Mouse (Mus musculus): ENCODE data around the gene Nf1. TPM values are rescaled to one million over a fixed set of nuclear protein-coding genes. Genes with fewer than 3 reads are reported as not detected.

Gene Nf1
- polyA plus RNA-seq, 1 experiment from 2014 or later: 9.6 TPM

DNA sequence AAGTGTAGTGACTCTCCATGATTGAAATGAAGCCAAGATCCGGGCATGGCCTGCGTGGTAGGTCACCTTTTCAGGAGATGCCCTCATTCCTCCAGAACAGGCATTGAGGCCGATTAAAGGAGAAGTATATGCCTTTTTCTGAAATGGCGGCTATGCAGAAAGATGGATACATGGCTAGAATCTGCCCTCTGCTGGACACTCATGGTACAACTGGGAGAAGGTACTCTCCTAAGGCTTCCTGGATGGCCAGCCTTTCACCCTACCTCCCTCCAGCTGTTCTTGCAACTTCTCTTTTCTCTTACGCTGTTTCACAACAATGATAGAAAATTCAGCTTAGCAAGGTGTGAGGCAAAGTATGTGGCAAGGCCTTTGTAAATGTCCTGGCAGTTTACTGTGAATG is 238.2 kb downstream of the Nf1 start:
- Histone ChIP-seq H3K4me3 (ENCODE audit: low read depth, low read length) (no peak overlapping the region), H3K27me3 (ENCODE audit: control insufficient read depth, insufficient read depth, low read length) (no peaks in the 10 kb centered on the region), H3K4me2 (no peak overlapping the region), H3K4me1 (ENCODE audit: control insufficient read depth, insufficient read depth, low read length) (peaks cover 11% of the 10 kb centered on the region), H3K27ac (ENCODE audit: low read depth, low read length) (no peak overlapping the region), H3K36me3 (ENCODE audit: control insufficient read depth, insufficient read depth, low read length) (peaks cover 2% of the 10 kb centered on the region; the same call in 1 of the 2 replicates), H3K9ac (ENCODE audit: low read depth, low read length) (no peak overlapping the region), H3K9me3 (replicated peaks; ENCODE audit: control insufficient read depth, low read length) (no peaks in the 10 kb centered on the region)
- WGBS (ENCODE audit: insufficient replicate concordance): 43% methylated on average over 5 of the region's 5 CpGs
- ATAC-seq (replicated peaks; ENCODE audit: insufficient number of reproducible peaks, low FRiP score, low TSS enrichment): no peak

DNA sequence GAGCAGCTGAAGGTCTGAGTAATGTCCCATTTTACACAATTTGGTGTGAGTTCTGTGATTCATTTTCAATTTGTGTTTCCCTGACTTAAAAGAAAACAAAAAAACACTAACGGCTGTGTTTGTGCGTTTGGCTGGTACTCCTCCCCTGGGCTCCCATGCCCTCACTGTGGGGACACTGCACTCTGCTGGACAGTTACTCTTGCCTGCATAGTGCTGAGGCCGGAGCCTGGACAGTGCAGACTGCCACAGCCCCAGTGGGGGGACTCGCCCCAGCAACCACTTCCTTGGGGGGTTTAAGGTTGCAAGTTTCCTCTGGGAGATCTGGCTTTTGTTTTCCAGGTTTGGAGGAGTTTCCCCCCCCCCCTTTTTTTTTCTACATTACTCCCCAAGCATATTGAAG is 241.2 kb downstream of the Nf1 start:
- no peaks in the 10 kb centered on the region for H3K27me3 ChIP-seq (ENCODE audit: control insufficient read depth, insufficient read depth, low read length)
- H3K4me2 ChIP-seq: no peak overlapping the region
- no peaks in the 10 kb centered on the region for H3K9me3 ChIP-seq (replicated peaks; ENCODE audit: control insufficient read depth, low read length)
- H3K4me1 ChIP-seq (ENCODE audit: control insufficient read depth, insufficient read depth, low read length): peaks cover 3% of the 10 kb centered on the region; the same call in 1 of the 2 replicates
- H3K27ac ChIP-seq (ENCODE audit: low read depth, low read length): no peak overlapping the region
- H3K36me3 ChIP-seq (ENCODE audit: control insufficient read depth, insufficient read depth, low read length): no peaks in the 10 kb centered on the region; the same call in 1 of the 2 replicates
- WGBS (ENCODE audit: insufficient replicate concordance): 46% methylated on average over 4 of the region's 4 CpGs
- ATAC-seq (replicated peaks; ENCODE audit: insufficient number of reproducible peaks, low FRiP score, low TSS enrichment): no peak
- H3K9ac ChIP-seq (ENCODE audit: low read depth, low read length): no peak overlapping the region
- H3K4me3 ChIP-seq (ENCODE audit: low read depth, low read length): no peak overlapping the region

DNA sequence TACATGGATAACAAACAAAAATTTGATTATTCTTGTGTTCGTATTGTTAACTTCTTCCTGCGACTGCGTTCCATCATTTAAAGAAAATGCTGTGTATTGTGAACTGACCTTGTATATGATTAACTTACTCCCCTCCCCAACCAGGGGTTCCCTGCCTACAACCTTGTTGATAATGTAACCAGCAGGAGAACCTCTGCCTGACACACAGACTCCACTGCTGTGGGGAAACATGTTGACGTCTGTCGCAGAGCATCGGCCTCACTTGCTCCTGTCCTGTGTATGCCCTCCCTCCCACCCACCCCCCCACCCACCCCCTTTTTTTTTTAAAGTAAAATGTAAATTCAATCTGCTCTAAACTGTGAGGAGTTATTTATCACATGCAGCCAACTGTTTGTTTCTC is 241.8 kb downstream of the Nf1 start:
- H3K27me3 ChIP-seq (ENCODE audit: control insufficient read depth, insufficient read depth, low read length): no peaks in the 10 kb centered on the region; the same call in 1 of the 2 replicates
- ATAC-seq (replicated peaks; ENCODE audit: insufficient number of reproducible peaks, low FRiP score, low TSS enrichment): no peak
- H3K4me1 ChIP-seq (ENCODE audit: control insufficient read depth, insufficient read depth, low read length): peaks cover 3% of the 10 kb centered on the region; the same call in 1 of the 2 replicates
- H3K9ac ChIP-seq (ENCODE audit: low read depth, low read length): no peak overlapping the region
- WGBS (ENCODE audit: insufficient replicate concordance): 83% methylated on average over 6 of the region's 6 CpGs
- no peak overlapping the region for H3K27ac ChIP-seq (ENCODE audit: low read depth, low read length)
- H3K9me3 ChIP-seq (replicated peaks; ENCODE audit: control insufficient read depth, low read length): no peaks in the 10 kb centered on the region
- H3K4me3 ChIP-seq (ENCODE audit: low read depth, low read length): no peak overlapping the region
- no peaks in the 10 kb centered on the region; the same call in 1 of the 2 replicates for H3K36me3 ChIP-seq (ENCODE audit: control insufficient read depth, insufficient read depth, low read length)
- no peak overlapping the region for H3K4me2 ChIP-seq

DNA sequence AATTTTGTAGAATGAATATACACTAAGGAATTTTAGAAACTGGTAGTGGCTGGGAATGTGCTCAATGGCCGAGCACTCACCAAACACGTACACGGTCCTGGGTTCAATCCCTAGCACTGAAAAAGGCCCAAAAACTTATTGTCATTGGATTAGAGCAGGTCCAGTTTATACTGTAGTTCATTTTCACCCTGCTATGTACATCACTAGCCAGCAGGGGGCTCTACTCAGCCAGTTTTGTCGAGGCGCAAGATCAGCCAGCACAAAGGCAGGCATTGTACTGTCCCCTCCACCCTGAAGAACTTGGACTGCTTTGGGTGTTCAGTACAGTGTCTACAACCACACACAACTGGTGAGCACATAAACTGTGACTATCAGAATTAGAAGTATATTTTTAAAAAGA is 244.7 kb downstream of the Nf1 start:
- Histone ChIP-seq H3K9ac (ENCODE audit: low read depth, low read length) (no peak overlapping the region), H3K9me3 (replicated peaks; ENCODE audit: control insufficient read depth, low read length) (no peaks in the 10 kb centered on the region), H3K4me1 (ENCODE audit: control insufficient read depth, insufficient read depth, low read length) (peaks cover 3% of the 10 kb centered on the region; the same call in 1 of the 2 replicates), H3K4me2 (no peak overlapping the region), H3K27ac (ENCODE audit: low read depth, low read length) (no peak overlapping the region), H3K27me3 (ENCODE audit: control insufficient read depth, insufficient read depth, low read length) (peaks cover 13% of the 10 kb centered on the region), H3K4me3 (ENCODE audit: low read depth, low read length) (no peak overlapping the region), H3K36me3 (ENCODE audit: control insufficient read depth, insufficient read depth, low read length) (no peaks in the 10 kb centered on the region)
- WGBS (ENCODE audit: insufficient replicate concordance): 12% methylated on average over 5 of the region's 5 CpGs
- ATAC-seq (replicated peaks; ENCODE audit: insufficient number of reproducible peaks, low FRiP score, low TSS enrichment): no peak

DNA sequence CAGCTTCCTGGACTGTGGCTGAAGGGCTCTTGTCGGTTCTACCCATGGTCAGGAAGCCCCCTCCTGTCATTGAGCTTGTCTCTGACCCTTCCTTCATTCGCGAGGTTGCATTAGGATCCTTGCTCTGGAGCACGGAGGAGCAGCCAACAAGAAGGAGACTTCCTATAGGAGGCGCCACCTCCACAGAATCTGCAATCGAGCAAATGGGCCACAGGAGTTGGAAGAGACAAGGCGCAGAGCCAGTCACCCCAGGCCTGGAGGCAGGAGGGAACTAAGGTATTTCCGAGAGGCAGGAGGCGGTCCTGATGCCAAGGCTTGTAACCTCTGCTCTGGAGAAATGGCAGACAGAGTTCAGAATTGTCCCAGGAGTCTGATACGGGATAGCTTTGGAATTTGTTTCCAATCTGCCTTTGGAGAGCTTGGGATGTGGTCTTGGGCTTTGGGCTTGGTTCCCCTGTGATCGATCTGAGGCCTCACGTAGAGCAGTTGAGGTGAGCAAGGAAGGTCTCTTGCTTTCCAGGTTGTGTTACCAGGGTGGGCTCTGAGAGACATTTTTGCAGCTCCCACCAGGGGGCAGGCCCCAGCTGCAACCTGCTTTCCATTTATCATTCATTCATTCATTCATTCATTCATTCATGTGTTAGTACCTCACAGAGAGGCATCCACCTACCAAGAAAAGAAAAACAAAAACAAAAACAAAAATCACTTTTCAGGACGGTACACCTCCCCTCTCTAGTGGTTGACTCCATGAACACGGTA is 250.0 kb downstream of the Nf1 start:
- no peak overlapping the region for H3K27ac ChIP-seq (ENCODE audit: low read depth, low read length)
- peaks cover 59% of the 10 kb centered on the region for H3K27me3 ChIP-seq (ENCODE audit: control insufficient read depth, insufficient read depth, low read length)
- no peak for ATAC-seq (replicated peaks; ENCODE audit: insufficient number of reproducible peaks, low FRiP score, low TSS enrichment)
- no peaks in the 10 kb centered on the region for H3K9me3 ChIP-seq (replicated peaks; ENCODE audit: control insufficient read depth, low read length)
- 40% methylated on average over 14 of the region's 14 CpGs for WGBS (ENCODE audit: insufficient replicate concordance)
- H3K36me3 ChIP-seq (ENCODE audit: control insufficient read depth, insufficient read depth, low read length): no peaks in the 10 kb centered on the region
- H3K4me2 ChIP-seq: no peak overlapping the region
- no peak overlapping the region for H3K9ac ChIP-seq (ENCODE audit: low read depth, low read length)
- peaks cover 6% of the 10 kb centered on the region for H3K4me1 ChIP-seq (ENCODE audit: control insufficient read depth, insufficient read depth, low read length)
- no peak overlapping the region for H3K4me3 ChIP-seq (ENCODE audit: low read depth, low read length)

DNA sequence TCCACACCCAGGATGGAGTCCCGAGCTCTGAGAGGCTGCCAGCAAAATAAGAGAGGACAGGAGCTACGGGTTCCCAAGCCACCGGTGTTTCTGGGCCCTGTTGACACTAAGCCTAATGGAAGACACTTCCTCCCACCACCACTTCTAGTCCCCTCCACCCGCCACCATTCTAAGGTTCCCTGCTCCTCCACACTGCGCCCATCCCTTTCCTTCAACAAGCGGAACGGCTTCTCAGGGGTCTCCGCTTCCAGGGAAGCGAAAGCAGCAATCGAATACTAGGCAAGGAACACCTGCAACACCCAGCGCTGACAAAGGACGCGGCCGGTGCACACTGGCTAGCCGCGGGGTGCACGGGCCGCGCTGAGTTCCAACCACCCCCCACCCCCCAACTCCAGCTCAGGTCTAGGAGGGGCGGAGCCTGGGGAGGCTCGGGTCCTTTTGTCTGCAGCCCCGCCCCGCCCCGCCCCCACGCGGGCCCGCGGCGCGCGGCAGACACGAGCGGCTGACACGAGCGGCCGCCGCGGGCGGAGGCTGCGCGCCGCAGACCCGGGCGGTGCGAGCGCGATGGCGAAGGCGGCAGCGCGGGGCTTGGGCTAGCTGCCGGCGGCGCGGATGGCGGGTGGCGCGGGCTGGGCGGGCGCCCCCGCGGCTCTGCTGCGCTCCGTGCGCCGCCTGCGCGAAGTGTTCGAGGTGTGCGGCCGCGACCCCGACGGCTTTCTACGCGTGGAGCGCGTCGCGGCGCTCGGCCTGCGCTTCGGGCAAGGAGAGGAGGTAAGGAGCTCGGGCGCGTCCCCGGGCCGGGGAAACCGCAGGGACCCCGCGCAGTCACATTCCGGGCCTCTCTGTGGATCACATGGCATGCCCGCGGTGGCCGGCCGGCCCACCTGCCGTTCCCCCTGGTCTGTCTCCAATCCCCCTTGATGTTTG is 251.4 kb downstream of the Nf1 start, which contains the start of gene Rab11fip4:
Gene Rab11fip4, plus strand, starts transcription at position 549 of the 927 bp plus-strand sequence.
- peaks cover 59% of the 10 kb centered on the region for H3K27me3 ChIP-seq (ENCODE audit: control insufficient read depth, insufficient read depth, low read length)
- peak within 1 kb of the TSS; percentile 43; the same call in 1 of the 2 replicates for H3K9ac ChIP-seq (ENCODE audit: low read depth, low read length)
- WGBS (ENCODE audit: insufficient replicate concordance): 1% methylated on average over 83 of the region's 98 CpGs
- ATAC-seq (replicated peaks; ENCODE audit: insufficient number of reproducible peaks, low FRiP score, low TSS enrichment): no peak
- H3K9me3 ChIP-seq (replicated peaks; ENCODE audit: control insufficient read depth, low read length): no peaks in the 10 kb centered on the region
- no peak within 1 kb of the TSS for H3K27ac ChIP-seq (ENCODE audit: low read depth, low read length)
- no peaks in the 10 kb centered on the region for H3K36me3 ChIP-seq (ENCODE audit: control insufficient read depth, insufficient read depth, low read length)
- H3K4me1 ChIP-seq (ENCODE audit: control insufficient read depth, insufficient read depth, low read length): peaks cover 6% of the 10 kb centered on the region
- peak within 1 kb of the TSS; percentile 56 for H3K4me3 ChIP-seq (ENCODE audit: low read depth, low read length)
- peak within 1 kb of the TSS; percentile 97 for H3K4me2 ChIP-seq

DNA sequence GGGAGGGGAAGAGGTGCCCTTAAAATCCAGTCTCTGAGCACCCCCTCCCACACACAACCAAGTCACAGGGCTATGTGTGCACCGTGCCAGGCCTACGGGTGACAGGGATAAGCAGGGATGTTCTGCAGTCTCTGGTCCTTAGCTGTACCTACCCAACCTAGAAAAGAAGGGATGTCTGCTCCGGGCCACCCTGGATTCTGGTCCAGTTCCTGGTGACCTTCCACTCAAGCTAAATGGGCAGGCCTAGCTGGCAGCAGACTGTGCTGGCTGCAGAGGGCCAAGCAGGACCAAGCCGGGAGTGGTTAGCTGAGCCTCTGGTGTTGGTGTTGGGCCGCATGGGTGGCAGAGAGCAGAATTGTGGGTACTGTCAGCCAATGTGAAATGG is 252.1 kb downstream of the Nf1 start:
- Histone ChIP-seq H3K4me2 (peak overlapping the region; percentile 97), H3K4me3 (ENCODE audit: low read depth, low read length) (peak overlapping the region; percentile 56), H3K9ac (ENCODE audit: low read depth, low read length) (0 out of 2 replicates have a peak overlapping the region, but pooled peaks have one; percentile 43), H3K36me3 (ENCODE audit: control insufficient read depth, insufficient read depth, low read length) (no peaks in the 10 kb centered on the region), H3K27me3 (ENCODE audit: control insufficient read depth, insufficient read depth, low read length) (peaks cover 59% of the 10 kb centered on the region), H3K27ac (ENCODE audit: low read depth, low read length) (no peak overlapping the region), H3K9me3 (replicated peaks; ENCODE audit: control insufficient read depth, low read length) (no peaks in the 10 kb centered on the region), H3K4me1 (ENCODE audit: control insufficient read depth, insufficient read depth, low read length) (peaks cover 6% of the 10 kb centered on the region)
- 31% methylated on average over 5 of the region's 5 CpGs for WGBS (ENCODE audit: insufficient replicate concordance)
- no peak for ATAC-seq (replicated peaks; ENCODE audit: insufficient number of reproducible peaks, low FRiP score, low TSS enrichment)

DNA sequence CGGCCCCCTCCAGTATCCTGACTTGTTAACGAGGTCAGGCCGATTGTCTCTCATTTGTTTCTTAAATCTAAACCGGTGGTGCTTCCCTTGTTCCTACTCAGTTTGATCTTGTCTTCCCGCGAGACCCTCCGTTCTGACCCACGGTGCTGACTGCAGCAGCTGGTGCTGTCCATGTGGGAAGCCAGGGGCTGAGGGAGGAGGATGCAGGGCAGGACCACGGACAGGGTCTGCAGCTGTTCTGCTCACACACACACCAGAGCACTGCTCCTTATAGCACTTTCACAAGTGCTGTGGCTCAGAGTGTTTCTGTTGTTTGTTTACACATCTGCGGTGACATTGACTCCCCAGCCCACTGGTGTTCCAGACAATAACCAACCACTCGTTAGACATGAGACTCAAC is 254.0 kb downstream of the Nf1 start:
- no peaks in the 10 kb centered on the region for H3K9me3 ChIP-seq (replicated peaks; ENCODE audit: control insufficient read depth, low read length)
- H3K9ac ChIP-seq (ENCODE audit: low read depth, low read length): no peak overlapping the region
- H3K4me3 ChIP-seq (ENCODE audit: low read depth, low read length): no peak overlapping the region
- 31% methylated on average over 11 of the region's 11 CpGs for WGBS (ENCODE audit: insufficient replicate concordance)
- no peaks in the 10 kb centered on the region for H3K36me3 ChIP-seq (ENCODE audit: control insufficient read depth, insufficient read depth, low read length)
- peaks cover 6% of the 10 kb centered on the region for H3K4me1 ChIP-seq (ENCODE audit: control insufficient read depth, insufficient read depth, low read length)
- peaks cover 53% of the 10 kb centered on the region for H3K27me3 ChIP-seq (ENCODE audit: control insufficient read depth, insufficient read depth, low read length)
- ATAC-seq (replicated peaks; ENCODE audit: insufficient number of reproducible peaks, low FRiP score, low TSS enrichment): no peak
- H3K27ac ChIP-seq (ENCODE audit: low read depth, low read length): no peak overlapping the region
- no peak overlapping the region for H3K4me2 ChIP-seq

Data from heart, embryonic 11.5 days (tissue).